Mouse (Mus musculus): ENCODE measurements around the gene Rab3a. TPM values are rescaled to one million over a fixed set of nuclear protein-coding genes. Genes with fewer than 3 reads are reported as not detected.

Rab3a gene
- polyA plus RNA-seq, 1 experiment from 2014 or later, result 11.2 TPM

DNA sequence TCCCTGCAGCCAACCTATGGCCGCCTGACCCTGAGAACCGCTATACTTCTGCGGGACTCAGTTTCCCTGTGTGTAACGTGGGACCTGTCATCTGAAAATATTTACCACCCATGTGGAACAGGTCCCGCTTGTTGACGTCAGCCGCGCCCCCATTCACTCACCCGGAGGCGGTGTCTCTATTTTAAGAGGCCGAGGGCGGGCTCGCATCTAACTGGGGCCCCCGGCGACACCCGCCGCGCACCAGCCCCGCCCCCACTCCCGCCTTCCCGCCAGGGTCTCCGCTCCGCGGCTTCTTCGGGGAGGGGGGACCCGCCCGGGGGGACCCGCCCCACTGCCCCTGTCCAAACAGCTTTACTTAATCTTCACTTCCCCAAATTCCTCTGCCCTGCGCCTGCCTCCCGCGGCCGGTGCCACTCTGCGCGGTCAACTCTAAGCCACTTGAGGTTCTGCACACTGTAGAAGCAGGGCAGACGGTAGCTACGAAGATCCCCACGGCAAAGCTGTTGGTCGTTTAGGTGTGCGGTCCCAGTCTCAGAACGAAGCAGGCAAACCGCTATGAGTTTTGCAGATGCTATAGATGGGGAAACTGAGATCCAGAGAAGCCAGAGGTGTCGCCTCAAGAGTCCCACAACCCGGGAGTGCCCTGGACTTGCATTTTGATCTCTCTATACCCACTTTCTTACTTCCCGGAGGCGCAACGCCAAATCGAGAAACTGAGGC lies 49.4 kb downstream of the Rab3a start:
- Histone ChIP-seq H3K4me1 (peaks cover 15% of the 10 kb centered on the region), H3K27me3 (ENCODE audit: insufficient read depth, poor library complexity, severe bottlenecking) (peaks cover 88% of the 10 kb centered on the region), H3K4me3 (peak overlapping the region; percentile 59), H3K9me3 (no peaks in the 10 kb centered on the region), H3K27ac (peak overlapping the region; percentile 53), H3K36me3 (no peaks in the 10 kb centered on the region)
- no peak for DNase-seq (ENCODE audit: low spot score)
- 2% methylated on average over 47 of the region's 47 CpGs for WGBS

DNA sequence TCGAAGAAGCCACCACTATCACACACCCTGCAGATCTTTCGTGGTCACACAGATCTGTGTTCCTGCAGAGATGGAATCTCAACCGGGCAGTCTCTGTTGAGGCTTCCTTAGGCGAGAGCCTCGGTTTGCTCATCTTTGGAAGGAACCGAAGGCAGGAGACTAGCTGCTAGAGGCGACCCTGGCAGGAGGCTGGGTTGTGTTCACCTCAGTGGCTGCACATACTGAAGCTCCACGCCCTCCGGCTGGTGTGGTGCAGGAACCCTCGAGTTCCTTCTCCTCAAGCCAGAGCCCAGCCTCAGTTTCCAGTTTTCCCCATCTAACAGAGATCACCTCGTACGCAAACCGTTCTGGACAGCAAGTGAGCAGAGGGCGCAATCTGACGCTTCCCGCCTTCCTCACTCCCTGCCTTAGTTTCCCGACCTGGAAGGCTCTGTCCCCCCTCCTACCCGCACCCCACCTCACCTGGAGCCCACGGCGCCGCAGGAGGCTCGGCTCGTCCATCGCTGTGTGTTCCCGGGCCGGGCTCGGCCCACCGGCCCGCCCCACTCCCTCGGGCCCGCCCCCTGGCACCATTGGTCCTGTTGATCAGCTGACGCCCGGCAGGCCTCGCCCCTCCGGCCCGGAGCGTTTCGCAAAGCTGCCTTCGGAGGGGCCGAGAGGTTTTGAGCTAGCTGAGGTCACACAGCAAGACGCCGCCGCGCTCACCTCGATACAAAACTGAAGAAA lies 50.2 kb downstream of the Rab3a start, which contains the start of gene Mast3:
Gene Mast3 (minus strand): TSS at position 574 of the 726 bp plus-strand sequence.
- DNase-seq (ENCODE audit: low spot score), result peak; percentile 94
- H3K4me1 ChIP-seq, result peaks cover 15% of the 10 kb centered on the region
- H3K4me3 ChIP-seq, result peak within 1 kb of the TSS; percentile 59
- H3K9me3 ChIP-seq, result no peaks in the 10 kb centered on the region
- no peaks in the 10 kb centered on the region for H3K36me3 ChIP-seq
- WGBS, result under 1% methylated on average over 45 of the region's 45 CpGs
- peak within 1 kb of the TSS; percentile 53 for H3K27ac ChIP-seq
- H3K27me3 ChIP-seq (ENCODE audit: insufficient read depth, poor library complexity, severe bottlenecking), result peaks cover 88% of the 10 kb centered on the region

DNA sequence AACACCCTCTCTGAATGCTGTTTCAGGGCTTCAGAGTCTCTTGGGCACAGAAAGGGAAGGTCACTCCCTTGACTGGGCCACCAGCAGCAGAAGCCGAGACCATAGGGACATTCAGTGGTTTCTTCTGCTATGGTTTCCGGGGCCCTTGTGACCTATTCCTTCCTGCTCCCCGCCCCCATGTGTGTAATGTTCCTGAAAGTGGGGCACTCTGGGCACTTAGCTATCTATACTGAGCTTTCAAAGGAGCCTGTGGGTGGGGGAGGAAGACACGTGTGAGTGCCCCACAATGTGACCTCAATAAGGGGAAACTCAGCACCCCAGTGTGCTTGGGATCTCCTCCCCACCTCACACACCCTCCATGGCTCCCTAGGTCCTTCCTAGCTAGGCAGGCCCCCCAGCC lies 52.1 kb downstream of the Rab3a start:
- 67% methylated on average over 4 of the region's 4 CpGs for WGBS
- Histone ChIP-seq H3K4me1 (peaks cover 29% of the 10 kb centered on the region), H3K9me3 (no peaks in the 10 kb centered on the region), H3K27me3 (ENCODE audit: insufficient read depth, poor library complexity, severe bottlenecking) (peaks cover 86% of the 10 kb centered on the region), H3K27ac (no peak overlapping the region), H3K4me3 (no peak overlapping the region), H3K36me3 (no peaks in the 10 kb centered on the region)
- DNase-seq (ENCODE audit: low spot score), result no peak

DNA sequence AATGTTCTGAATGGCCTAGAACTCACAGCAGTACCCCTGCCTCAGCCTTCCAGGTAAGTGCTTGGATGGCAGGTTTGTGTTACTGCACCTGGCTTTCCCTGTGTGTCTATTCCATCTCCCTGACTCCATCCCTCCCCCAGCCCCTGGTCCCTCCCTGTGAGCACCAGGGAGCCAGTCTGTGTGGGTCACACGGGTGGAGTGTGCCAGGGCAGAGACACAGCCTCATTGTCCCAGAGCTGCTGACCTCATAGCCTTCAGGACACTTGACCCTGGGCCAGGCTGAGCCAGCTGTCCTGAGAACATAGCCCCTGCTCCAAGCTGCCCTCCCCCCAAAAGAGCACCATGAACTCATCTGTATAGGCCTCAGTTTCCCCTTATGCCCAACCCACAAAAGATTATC lies 52.8 kb downstream of the Rab3a start:
- peaks cover 79% of the 10 kb centered on the region for H3K27me3 ChIP-seq (ENCODE audit: insufficient read depth, poor library complexity, severe bottlenecking)
- no peaks in the 10 kb centered on the region for H3K9me3 ChIP-seq
- no peaks in the 10 kb centered on the region for H3K36me3 ChIP-seq
- WGBS, result 56% methylated on average over 1 of the region's 1 CpGs
- no peak for DNase-seq (ENCODE audit: low spot score)
- no peak overlapping the region for H3K27ac ChIP-seq
- H3K4me1 ChIP-seq, result peaks cover 29% of the 10 kb centered on the region
- H3K4me3 ChIP-seq, result no peak overlapping the region

- Histone ChIP-seq H3K4me1 (peaks cover 30% of the 10 kb centered on the region), H3K36me3 (no peaks in the 10 kb centered on the region), H3K27me3 (ENCODE audit: insufficient read depth, poor library complexity, severe bottlenecking) (peaks cover 76% of the 10 kb centered on the region), H3K4me3 (no peak within 1 kb of the TSS), H3K9me3 (no peaks in the 10 kb centered on the region), H3K27ac (no peak within 1 kb of the TSS)
- DNase-seq (ENCODE audit: low spot score), result no peak
- WGBS, result 68% methylated on average over 5 of the region's 5 CpGs
These were observed 53.8 kb downstream of the Rab3a start, which contains the start of gene Il12rb1 for GRCm38 (mm10) chr8:70808239-70808638. TSS of gene Il12rb1 (plus strand) at chr8:70808449.

Small RNA genes lying within 50 kb of the gene (microRNA-seq; reads per million reads assigned to microRNA genes)
- gene Mir7240, result 1.0 reads per million

Other genes with a start within 250 kb of the Rab3a start
- 127 and 128 TPM in 2 replicates for gene Rex1bd, start 247.9 kb upstream of the Rab3a start, polyA plus RNA-seq (2016; fragmentation: Nextera tagmentation; extraction: Ambion mirVana)
- gene Uba52, start 243.9 kb upstream of the Rab3a start, polyA plus RNA-seq (2016; fragmentation: Nextera tagmentation; extraction: Ambion mirVana), result 751 and 801 TPM in 2 replicates
- gene Fkbp8, start 227.0 kb upstream of the Rab3a start, polyA plus RNA-seq (2016; fragmentation: Nextera tagmentation; extraction: Ambion mirVana), result 295 and 310 TPM in 2 replicates
- gene Kxd1, start 226.7 kb upstream of the Rab3a start, polyA plus RNA-seq (2016; fragmentation: Nextera tagmentation; extraction: Ambion mirVana), result 67.0 and 68.3 TPM in 2 replicates
- gene Ell, start 215.2 kb upstream of the Rab3a start, polyA plus RNA-seq (2016; fragmentation: Nextera tagmentation; extraction: Ambion mirVana), result 15.8 and 18.5 TPM in 2 replicates
- 192 and 214 TPM in 2 replicates for gene Isyna1, start 160.3 kb upstream of the Rab3a start, polyA plus RNA-seq (2016; fragmentation: Nextera tagmentation; extraction: Ambion mirVana)
- 67.3 and 107 TPM in 2 replicates for gene Ssbp4, start 145.8 kb upstream of the Rab3a start, polyA plus RNA-seq (2016; fragmentation: Nextera tagmentation; extraction: Ambion mirVana)
- gene Lrrc25, start 138.5 kb upstream of the Rab3a start, polyA plus RNA-seq (2016; fragmentation: Nextera tagmentation; extraction: Ambion mirVana), result 0.15 and 1.4 TPM in 2 replicates
- 0.43 and 1.6 TPM in 2 replicates for gene Gdf15, start 122.2 kb upstream of the Rab3a start, polyA plus RNA-seq (2016; fragmentation: Nextera tagmentation; extraction: Ambion mirVana)
- 38.0 and 42.0 TPM in 2 replicates for gene Pgpep1, start 94.3 kb upstream of the Rab3a start, polyA plus RNA-seq (2016; fragmentation: Nextera tagmentation; extraction: Ambion mirVana)
- gene Lsm4, start 81.4 kb upstream of the Rab3a start, polyA plus RNA-seq (2016; fragmentation: Nextera tagmentation; extraction: Ambion mirVana), result 344 and 410 TPM in 2 replicates
- gene Jund, start 55.7 kb upstream of the Rab3a start, polyA plus RNA-seq (2016; fragmentation: Nextera tagmentation; extraction: Ambion mirVana), result 76.3 and 116 TPM in 2 replicates
- not detected in 2 replicates for gene Iqcn, start 51.2 kb upstream of the Rab3a start, polyA plus RNA-seq (2016; fragmentation: Nextera tagmentation; extraction: Ambion mirVana)
- gene Gm3336, start 36.1 kb upstream of the Rab3a start, polyA plus RNA-seq (2016; fragmentation: Nextera tagmentation; extraction: Ambion mirVana), result not detected in 2 replicates
- 0.45 and 0.48 TPM in 2 replicates for gene Pde4c, start 31.0 kb upstream of the Rab3a start, polyA plus RNA-seq (2016; fragmentation: Nextera tagmentation; extraction: Ambion mirVana)
- 39.0 and 44.6 TPM in 2 replicates for gene Mpv17l2, start 6.3 kb downstream of the Rab3a start, polyA plus RNA-seq (2016; fragmentation: Nextera tagmentation; extraction: Ambion mirVana)
- gene Pik3r2, start 22.0 kb downstream of the Rab3a start, polyA plus RNA-seq (2016; fragmentation: Nextera tagmentation; extraction: Ambion mirVana), result 40.6 and 43.5 TPM in 2 replicates
- gene Mast3, start 50.4 kb downstream of the Rab3a start, polyA plus RNA-seq (2016; fragmentation: Nextera tagmentation; extraction: Ambion mirVana), result 7.9 and 9.3 TPM in 2 replicates
- 0.12 TPM in 1 of 2 replicates, not detected in the other for gene Il12rb1, start 53.8 kb downstream of the Rab3a start, polyA plus RNA-seq (2016; fragmentation: Nextera tagmentation; extraction: Ambion mirVana)
- gene Arrdc2, start 85.0 kb downstream of the Rab3a start, polyA plus RNA-seq (2016; fragmentation: Nextera tagmentation; extraction: Ambion mirVana), result 3.7 and 3.8 TPM in 2 replicates
- gene Kcnn1, start 108.6 kb downstream of the Rab3a start, polyA plus RNA-seq (2016; fragmentation: Nextera tagmentation; extraction: Ambion mirVana), result 1.1 and 1.6 TPM in 2 replicates
- gene Ccdc124, start 119.3 kb downstream of the Rab3a start, polyA plus RNA-seq (2016; fragmentation: Nextera tagmentation; extraction: Ambion mirVana), result 120 and 143 TPM in 2 replicates
- gene Slc5a5, start 138.1 kb downstream of the Rab3a start, polyA plus RNA-seq (2016; fragmentation: Nextera tagmentation; extraction: Ambion mirVana), result 0.07 and 0.29 TPM in 2 replicates
- 2,378 and 2,634 TPM in 2 replicates for gene Rpl18a, start 142.7 kb downstream of the Rab3a start, polyA plus RNA-seq (2016; fragmentation: Nextera tagmentation; extraction: Ambion mirVana)
- gene Map1s, start 151.3 kb downstream of the Rab3a start, polyA plus RNA-seq (2016; fragmentation: Nextera tagmentation; extraction: Ambion mirVana), result 49.6 and 58.4 TPM in 2 replicates

Measured in heart, embryonic 10.5 days (tissue).